Mouse (Mus musculus) CH12.LX (cell line): ENCODE results near the gene Gm14214. TPM values are rescaled to one million over a fixed set of nuclear protein-coding genes. Genes with fewer than 3 reads are reported as not detected.

Source experiments
- DNase-seq: peaks from one replicate; pipeline ENCODE4 v3.0.0-alpha.2; 2013; ENCODE audit errors: extremely low read depth
- H3K27ac ChIP-seq: 2 replicates; pipeline ENCODE4 v1.5.1; 2012; ENCODE audit warnings: low read depth, mild to moderate bottlenecking, control low read depth, moderate library complexity; ENCODE audit not compliant: insufficient read depth
- H3K27me3 ChIP-seq: replicated peaks from 2 replicates; pipeline ENCODE3; 2012; ENCODE audit warnings: inconsistent platforms
- H3K36me3 ChIP-seq, 2 experiments: replicated peaks in 1 of 2; 2 replicates each; pipeline versions ENCODE3 to v1.6.1; 2012; ENCODE audit warnings: inconsistent platforms in 1 of 2, low read length in 1 of 2, mild to moderate bottlenecking in 1 of 2, mixed read lengths in 1 of 2, moderate library complexity in 1 of 2; ENCODE audit not compliant: control insufficient read depth in 1 of 2, insufficient read depth in 1 of 2
- H3K4me1 ChIP-seq, 2 experiments: 2 replicates each; pipeline ENCODE4 v1.6.1; 2012; ENCODE audit warnings: inconsistent platforms in 1 of 2, moderate library complexity in 1 of 2; ENCODE audit not compliant: insufficient read depth in 2 of 2, control insufficient read depth in 1 of 2
- H3K4me2 ChIP-seq: 2 replicates; pipeline ENCODE4 v1.6.1; 2012; ENCODE audit warnings: low read depth, mild to moderate bottlenecking, control low read depth; ENCODE audit not compliant: poor library complexity, insufficient read depth, severe bottlenecking
- H3K4me3 ChIP-seq, 3 experiments: fragments of 150-350 bp in 1 of 3; sonication (generic) in 1 of 3; replicated peaks in 1 of 3; 2 replicates each; pipeline versions ENCODE3 to v1.5.1; 2011 to 2012; ENCODE audit warnings: low read depth in 2 of 3, low read length in 2 of 3, mild to moderate bottlenecking in 2 of 3, moderate library complexity in 2 of 3, control low read depth in 1 of 3, improper control_type of control experiment in 1 of 3, inconsistent platforms in 1 of 3, mixed read lengths in 1 of 3; ENCODE audit not compliant: poor library complexity in 1 of 3
- H3K79me2 ChIP-seq: replicated peaks from 2 replicates; pipeline ENCODE4 v1.6.1; 2012; ENCODE audit warnings: mild to moderate bottlenecking, moderate library complexity; ENCODE audit not compliant: control insufficient read depth, poor library complexity, insufficient read depth, severe bottlenecking; ENCODE audit errors: extremely low read depth
- H3K9ac ChIP-seq: 2 replicates; pipeline ENCODE4 v1.6.1; 2012; ENCODE audit warnings: low read depth, mild to moderate bottlenecking, control low read depth, moderate library complexity; ENCODE audit not compliant: insufficient read depth
- H3K9me3 ChIP-seq: replicated peaks from 2 replicates; pipeline ENCODE3; 2012; ENCODE audit warnings: low read length, inconsistent platforms, mixed read lengths
- E2F4 ChIP-seq: IDR thresholded peaks from 2 replicates; pipeline ENCODE4 v1.6.1; 2011; ENCODE audit warnings: low read depth, low read length, improper control_type of control experiment; ENCODE audit not compliant: insufficient replicate concordance
- EP300 ChIP-seq: IDR thresholded peaks from 2 replicates; pipeline ENCODE4 v1.6.1; 2011; ENCODE audit warnings: low read length, improper control_type of control experiment
- GABPA ChIP-seq: IDR thresholded peaks from 2 replicates; pipeline ENCODE4 v1.6.1; 2012; ENCODE audit warnings: low read depth, low read length, improper control_type of control experiment, inconsistent platforms; ENCODE audit not compliant: insufficient replicate concordance
- IRF4 ChIP-seq: IDR thresholded peaks from 2 replicates; pipeline ENCODE4 v1.6.1; 2014; ENCODE audit warnings: low read depth, mild to moderate bottlenecking, inconsistent platforms, low read length, improper control_type of control experiment
- MAX ChIP-seq: IDR thresholded peaks from 2 replicates; pipeline ENCODE4 v1.6.1; 2011; ENCODE audit warnings: low read length, improper control_type of control experiment
- MXI1 ChIP-seq: IDR thresholded peaks from 2 replicates; pipeline ENCODE4 v1.6.1; 2011; ENCODE audit warnings: mild to moderate bottlenecking, low read depth, low read length, improper control_type of control experiment
- POLR2AphosphoS2 ChIP-seq: IDR thresholded peaks from 2 replicates; pipeline ENCODE4 v1.6.1; 2011; ENCODE audit warnings: low read depth, low read length, improper control_type of control experiment
- ZNF384 ChIP-seq: IDR thresholded peaks from 2 replicates; pipeline ENCODE4 v1.6.1; 2012; ENCODE audit warnings: low read depth, low read length, improper control_type of control experiment, inconsistent platforms
- dilution Hi-C: fragments of 300-500 bp; cut with MboI; formaldehyde crosslinking; loops from 2 replicates; pipeline ENCODE4 v1.14.3; 2020; ENCODE audit warnings: low sequenced_read_pairs; ENCODE audit not compliant: extremely low pct_unique_long_range_greater_than_20kb, extremely low pct_ligation_motif_present
- in situ Hi-C: fragments of 300-500 bp; cut with MboI; formaldehyde crosslinking; loops from 3 replicates; pipeline ENCODE4 v1.14.3; 2019; ENCODE audit warnings: low sequenced_read_pairs, low pct_ligation_motif_present, low pct_unique_long_range_greater_than_20kb, mixed read lengths
- polyA plus RNA-seq: library from polyadenylated mRNA; unstranded; fragments of >175 nt; gene quantifications from 2 replicates; pipeline ENCODE4 v1.2.1, GENCODE M21; 2012; ENCODE audit warnings: low read depth; ENCODE audit not compliant: insufficient read length
- total RNA-seq, 2 experiments: library from RNA; depleted of rRNA; stranded (reverse); fragments of 300-350 nt in 1 of 2; fragments of >200 nt in 1 of 2; gene quantifications; 2 replicates each; pipeline ENCODE4 v1.2.3; 2012 to 2014

Gm14214 gene
- total and polyA plus RNA-seq, 3 experiments = 0.41 TPM; not detected in 2

DNA sequence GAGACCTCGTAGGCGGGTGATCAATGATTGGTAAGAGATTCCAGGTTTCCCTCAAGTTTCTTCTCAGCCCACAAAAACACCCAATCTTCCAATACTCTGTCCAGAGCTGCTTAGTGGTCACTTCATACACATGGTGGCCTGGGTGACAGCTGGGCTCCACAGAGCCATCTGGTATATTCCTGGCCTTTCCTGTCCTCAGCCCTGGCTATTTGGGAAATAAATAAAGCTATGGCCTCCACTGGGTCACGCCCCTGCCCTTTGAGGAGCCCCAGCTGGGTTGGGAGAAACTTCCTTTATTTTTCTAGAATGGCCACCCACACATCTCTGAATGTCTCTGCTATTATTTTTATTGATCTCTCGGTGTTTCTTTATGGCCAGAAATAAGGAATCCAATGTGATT lies 46.4 kb downstream of the Gm14214 start:
- dilution Hi-C loops (no loop called here), in situ Hi-C loops (loop anchor here (5.0 kb wide), 1 partner anchor 34 kb away; no protein-coding TSS in a partner anchor)
- no peak overlapping the region for H3K4me3 ChIP-seq
- no peak for TF ChIP-seq E2F4
- no peak for TF ChIP-seq POLR2AphosphoS2
- H3K27me3 ChIP-seq = peaks cover under 1% of the 10 kb centered on the region
- no peak overlapping the region for H3K9ac ChIP-seq
- no peaks in the 10 kb centered on the region for H3K9me3 ChIP-seq
- H3K4me2 ChIP-seq = no peak overlapping the region
- H3K27ac ChIP-seq = no peak overlapping the region
- peaks cover 0 to 28% of the 10 kb centered on the region in 2 experiments; a peak in 2 of 4 replicates for H3K4me1 ChIP-seq
- H3K79me2 ChIP-seq = no peaks in the 10 kb centered on the region
- no peaks in the 10 kb centered on the region for H3K36me3 ChIP-seq
- DNase-seq = no peak

- dilution Hi-C loops = no loop called here
- H3K9ac ChIP-seq = no peak overlapping the region
- no peak overlapping the region for H3K27ac ChIP-seq
Observed at GRCm38 (mm10) chr2:154720315-154720714, 49.5 kb downstream of the Gm14214 start.

More at GRCm38 (mm10) chr2:154720315-154720714, 49.5 kb downstream of the Gm14214 start:
- Histone ChIP-seq H3K27me3 (peaks cover 2% of the 10 kb centered on the region), H3K36me3 (no peaks in the 10 kb centered on the region), H3K4me3 (no peak overlapping the region), H3K4me2 (no peak overlapping the region), H3K79me2 (no peaks in the 10 kb centered on the region), H3K4me1 (peaks cover 0 to 23% of the 10 kb centered on the region in 2 experiments; a peak in 2 of 4 replicates), H3K9me3 (no peaks in the 10 kb centered on the region)
- TF ChIP-seq IRF4 = 0 out of 2 replicates have a peak, but pooled peaks have one; percentile 44
- TF ChIP-seq MXI1 = no peak
- peak; percentile 90 for TF ChIP-seq ZNF384
- TF ChIP-seq EP300 = peak; percentile 60
- TF ChIP-seq POLR2AphosphoS2 = no peak
- no peak for TF ChIP-seq MAX
- no peak for TF ChIP-seq GABPA
- in situ Hi-C loops = loop anchor here (5.0 kb wide), 1 partner anchor 37 kb away; no protein-coding TSS in a partner anchor
- DNase-seq = no peak

Other genes with a start within 250 kb of the Gm14214 start
- gene 1700003F12Rik, start 222.9 kb downstream of the Gm14214 start, total RNA-seq (2012; rRNA removed) = 0.85 and 0.92 TPM in 2 replicates
- gene 1700003F12Rik, start 222.9 kb downstream of the Gm14214 start, total RNA-seq (2014; rRNA removed) = 0.52 TPM in 1 of 2 replicates, not detected in the other
- 0.56 and 0.71 TPM in 2 replicates for gene 1700003F12Rik, start 222.9 kb downstream of the Gm14214 start, polyA plus RNA-seq
- gene Actl10, start 218.3 kb downstream of the Gm14214 start, total RNA-seq (2012; rRNA removed) = 0.17 and 0.25 TPM in 2 replicates
- gene Actl10, start 218.3 kb downstream of the Gm14214 start, total RNA-seq (2014; rRNA removed) = not detected in 2 replicates
- gene Actl10, start 218.3 kb downstream of the Gm14214 start, polyA plus RNA-seq = 0.20 and 0.44 TPM in 2 replicates
- 0.80 and 2.8 TPM in 2 replicates for gene Necab3, start 211.1 kb downstream of the Gm14214 start, total RNA-seq (2012; rRNA removed)
- gene Necab3, start 211.1 kb downstream of the Gm14214 start, total RNA-seq (2014; rRNA removed) = 0.87 and 1.7 TPM in 2 replicates
- gene Necab3, start 211.1 kb downstream of the Gm14214 start, polyA plus RNA-seq = 1.6 and 2.0 TPM in 2 replicates
- 5.3 and 6.5 TPM in 2 replicates for gene E2f1, start 200.1 kb downstream of the Gm14214 start, total RNA-seq (2012; rRNA removed)
- gene E2f1, start 200.1 kb downstream of the Gm14214 start, total RNA-seq (2014; rRNA removed) = 4.5 and 5.1 TPM in 2 replicates
- gene E2f1, start 200.1 kb downstream of the Gm14214 start, polyA plus RNA-seq = 19.4 and 19.6 TPM in 2 replicates
- gene Pxmp4, start 166.3 kb downstream of the Gm14214 start, total RNA-seq (2012; rRNA removed) = 7.2 and 7.6 TPM in 2 replicates
- 8.7 and 9.4 TPM in 2 replicates for gene Pxmp4, start 166.3 kb downstream of the Gm14214 start, total RNA-seq (2014; rRNA removed)
- gene Pxmp4, start 166.3 kb downstream of the Gm14214 start, polyA plus RNA-seq = 5.5 and 6.0 TPM in 2 replicates
- gene Zfp341, start 156.7 kb downstream of the Gm14214 start, total RNA-seq (2012; rRNA removed) = 1.6 and 1.7 TPM in 2 replicates
- 0.58 and 0.77 TPM in 2 replicates for gene Zfp341, start 156.7 kb downstream of the Gm14214 start, total RNA-seq (2014; rRNA removed)
- 4.1 and 4.4 TPM in 2 replicates for gene Zfp341, start 156.7 kb downstream of the Gm14214 start, polyA plus RNA-seq
- not detected in 2 replicates for gene 4930519P11Rik, start 156.6 kb downstream of the Gm14214 start, total RNA-seq (2012; rRNA removed)
- gene 4930519P11Rik, start 156.6 kb downstream of the Gm14214 start, total RNA-seq (2014; rRNA removed) = not detected in 2 replicates
- gene 4930519P11Rik, start 156.6 kb downstream of the Gm14214 start, polyA plus RNA-seq = not detected in 2 replicates
- gene Chmp4b, start 118.3 kb downstream of the Gm14214 start, total RNA-seq (2012; rRNA removed) = 105 and 107 TPM in 2 replicates
- gene Chmp4b, start 118.3 kb downstream of the Gm14214 start, total RNA-seq (2014; rRNA removed) = 113 and 119 TPM in 2 replicates
- gene Chmp4b, start 118.3 kb downstream of the Gm14214 start, polyA plus RNA-seq = 152 and 156 TPM in 2 replicates
- gene Raly, start 21.1 kb upstream of the Gm14214 start, total RNA-seq (2012; rRNA removed) = 214 and 228 TPM in 2 replicates
- gene Raly, start 21.1 kb upstream of the Gm14214 start, total RNA-seq (2014; rRNA removed) = 334 and 341 TPM in 2 replicates
- 277 and 285 TPM in 2 replicates for gene Raly, start 21.1 kb upstream of the Gm14214 start, polyA plus RNA-seq
- 10.9 and 11.8 TPM in 2 replicates for gene a, start 21.4 kb upstream of the Gm14214 start, total RNA-seq (2012; rRNA removed)
- 23.8 and 25.4 TPM in 2 replicates for gene a, start 21.4 kb upstream of the Gm14214 start, total RNA-seq (2014; rRNA removed)
- 7.2 and 7.8 TPM in 2 replicates for gene a, start 21.4 kb upstream of the Gm14214 start, polyA plus RNA-seq
- 116 and 126 TPM in 2 replicates for gene Eif2s2, start 122.9 kb upstream of the Gm14214 start, total RNA-seq (2012; rRNA removed)
- 256 and 269 TPM in 2 replicates for gene Eif2s2, start 122.9 kb upstream of the Gm14214 start, total RNA-seq (2014; rRNA removed)
- 219 and 276 TPM in 2 replicates for gene Eif2s2, start 122.9 kb upstream of the Gm14214 start, polyA plus RNA-seq
- gene Gm14226, start 248.2 kb upstream of the Gm14214 start, total RNA-seq (2012; rRNA removed) = 0.13 TPM in 1 of 2 replicates, not detected in the other
- not detected in 2 replicates for gene Gm14226, start 248.2 kb upstream of the Gm14214 start, total RNA-seq (2014; rRNA removed)
- gene Gm14226, start 248.2 kb upstream of the Gm14214 start, polyA plus RNA-seq = 0.10 TPM in 1 of 2 replicates, not detected in the other